Mouse (Mus musculus) cortical plate, adult 2 months (tissue): ENCODE results near the gene Mon1a.

Experiments
- CTCF ChIP-seq: fragments of 200-500 bp; IDR thresholded peaks from 2 replicates; pipeline ENCODE4 v1.5.1; 2011; ENCODE audit warnings: mild to moderate bottlenecking, control low read depth, low read length; ENCODE audit not compliant: insufficient read depth; ENCODE audit errors: extremely low read depth
- POLR2A ChIP-seq: fragments of 200-500 bp; IDR thresholded peaks from 2 replicates; pipeline ENCODE4 v1.6.1; 2011; ENCODE audit warnings: mild to moderate bottlenecking, low read length, control low read depth; ENCODE audit not compliant: insufficient read depth; ENCODE audit errors: extremely low read depth

- TF ChIP-seq CTCF (no peak), POLR2A (peak; percentile 53)
Observed at GRCm38 (mm10) chr9:107887804-107888266, at the start of gene Mon1a.
